Mouse (Mus musculus) testis, adult 2 months (tissue): ENCODE data around the gene Npy5r.

Experiments
- CTCF ChIP-seq: fragments of 200-500 bp; IDR thresholded peaks from 2 replicates; pipeline ENCODE4 v1.5.1; 2012; ENCODE audit warnings: low read depth, mild to moderate bottlenecking, inconsistent platforms, low read length, moderate library complexity; ENCODE audit not compliant: control insufficient read depth, insufficient read depth, insufficient replicate concordance
- POLR2A ChIP-seq: fragments of 200-500 bp; IDR thresholded peaks from 2 replicates; pipeline ENCODE4 v1.6.1; 2012; ENCODE audit warnings: low read depth, mild to moderate bottlenecking, inconsistent platforms, low read length, moderate library complexity; ENCODE audit not compliant: control insufficient read depth

DNA sequence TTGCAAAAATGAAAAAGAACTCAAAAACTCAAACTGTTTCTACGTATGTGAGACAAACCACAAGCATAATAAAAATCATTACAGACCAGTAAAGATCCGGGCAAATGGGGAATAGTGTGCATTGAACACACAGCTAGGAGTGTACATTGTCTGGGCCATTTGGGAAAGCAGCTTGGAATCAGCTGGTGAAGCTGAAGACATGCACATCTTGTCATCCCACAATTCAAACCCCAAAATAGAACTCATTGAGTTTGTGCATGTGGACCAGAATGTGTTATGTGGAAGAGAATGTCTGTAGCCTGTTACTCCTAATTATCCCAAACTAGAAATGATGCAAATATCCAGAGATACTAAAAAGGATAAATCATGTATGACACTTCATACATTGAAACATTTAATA lies 34.9 kb upstream of the Npy5r start:
- TF ChIP-seq POLR2A (no peak), CTCF (no peak)
